Mouse (Mus musculus) intestine, postnatal 0 days (tissue): ENCODE measurements around the gene Arhgef2. TPM values are rescaled to one million over a fixed set of nuclear protein-coding genes. Genes with fewer than 3 reads are reported as not detected.

Source experiments
- ATAC-seq: fragments of 200-750 bp; cut with Nextera tagmentation; 2 replicates; pipeline ENCODE4 v1.8.0; 2017; ENCODE audit warnings: mild to moderate bottlenecking, moderate TSS enrichment, moderate library complexity
- H3K27ac ChIP-seq: fragments of 300-500 bp; sonication (generic); 2 replicates; pipeline ENCODE4 v1.5.1; 2014; ENCODE audit warnings: mild to moderate bottlenecking, low read depth, low read length, moderate library complexity
- H3K27me3 ChIP-seq: fragments of 300-500 bp; sonication (generic); replicated peaks from 2 replicates; pipeline ENCODE4 v1.6.1; 2014; ENCODE audit warnings: low read length, mixed read lengths; ENCODE audit not compliant: control insufficient read depth, insufficient read depth
- H3K36me3 ChIP-seq: fragments of 300-500 bp; sonication (generic); 2 replicates; pipeline ENCODE4 v1.6.1; 2014; ENCODE audit warnings: mild to moderate bottlenecking, moderate library complexity; ENCODE audit not compliant: control insufficient read depth, insufficient read depth
- H3K4me1 ChIP-seq: fragments of 300-500 bp; sonication (generic); replicated peaks from 2 replicates; pipeline ENCODE4 v1.6.1; 2014; ENCODE audit warnings: antibody characterized with exemption, low read length, mixed read lengths; ENCODE audit not compliant: control insufficient read depth, insufficient read depth
- H3K4me2 ChIP-seq: fragments of 300-500 bp; sonication (generic); replicated peaks from 2 replicates; pipeline ENCODE4 v1.6.1; 2014; ENCODE audit warnings: low read depth, mild to moderate bottlenecking, moderate library complexity
- H3K4me3 ChIP-seq: fragments of 300-500 bp; sonication (generic); 2 replicates; pipeline ENCODE4 v1.5.1; 2014; ENCODE audit warnings: low read depth, low read length
- H3K9ac ChIP-seq: fragments of 300-500 bp; sonication (generic); 2 replicates; pipeline ENCODE4 v1.6.1; 2014; ENCODE audit warnings: mild to moderate bottlenecking, low read depth, low read length
- H3K9me3 ChIP-seq: fragments of 300-500 bp; sonication (generic); 2 replicates; pipeline ENCODE4 v1.6.1; 2016; ENCODE audit warnings: mixed run types; ENCODE audit not compliant: control insufficient read depth
- CTCF ChIP-seq: sonication (generic); IDR thresholded peaks from 2 replicates; pipeline ENCODE4 v1.5.1; 2016; ENCODE audit warnings: low read depth, mild to moderate bottlenecking, control low read depth, antibody characterized with exemption, moderate library complexity
- WGBS: fragments of 180-500 bp; shearing (Covaris S2); extraction: QIAGEN DNeasy Blood & Tissue Kit; methylation state at CpG from one replicate; pipeline ENCODE4 v1.1.7; 2014; 5-methylcytosine and 5-hydroxymethylcytosine counted together
- polyA plus RNA-seq: library from polyadenylated mRNA; unstranded; fragments of >200 nt; fragmentation: Nextera tagmentation; extraction: Ambion mirVana; gene quantifications from 2 replicates; pipeline ENCODE4 v1.2.1, GENCODE M21; 2015

Gene Arhgef2
- polyA plus RNA-seq, 1 experiment from 2014 or later: 22.1 TPM

DNA sequence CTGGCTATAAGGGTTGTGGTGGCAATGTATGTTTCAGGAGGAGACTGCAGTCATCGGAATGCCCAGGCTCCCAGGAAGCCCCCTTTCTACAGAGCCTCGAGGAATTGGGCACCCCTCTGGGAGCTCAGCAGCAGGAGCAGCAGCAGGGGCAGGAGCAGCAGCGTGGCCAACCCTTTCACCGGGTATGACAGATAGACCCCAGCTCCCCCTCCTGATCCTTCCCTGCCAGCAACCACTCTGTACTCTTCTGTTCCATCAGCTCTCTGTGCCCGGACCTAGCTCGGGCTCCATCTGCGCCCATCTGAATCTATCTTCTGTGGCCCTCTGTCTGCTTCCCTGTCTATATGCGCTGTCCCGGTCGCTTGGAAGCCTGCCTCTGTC is 2.0 kb downstream of the Arhgef2 start:
- Histone ChIP-seq H3K9ac (no peak overlapping the region), H3K27me3 (no peaks in the 10 kb centered on the region), H3K27ac (no peak overlapping the region), H3K4me3 (no peak overlapping the region), H3K36me3 (no peaks in the 10 kb centered on the region), H3K4me1 (no peaks in the 10 kb centered on the region), H3K4me2 (peak overlapping the region; percentile 48), H3K9me3 (no peaks in the 10 kb centered on the region)
- WGBS: 39% methylated on average over 10 of the region's 10 CpGs
- no peak for TF ChIP-seq CTCF
- 0 out of 2 replicates have a peak, but pooled peaks have one; percentile 3 for ATAC-seq

DNA sequence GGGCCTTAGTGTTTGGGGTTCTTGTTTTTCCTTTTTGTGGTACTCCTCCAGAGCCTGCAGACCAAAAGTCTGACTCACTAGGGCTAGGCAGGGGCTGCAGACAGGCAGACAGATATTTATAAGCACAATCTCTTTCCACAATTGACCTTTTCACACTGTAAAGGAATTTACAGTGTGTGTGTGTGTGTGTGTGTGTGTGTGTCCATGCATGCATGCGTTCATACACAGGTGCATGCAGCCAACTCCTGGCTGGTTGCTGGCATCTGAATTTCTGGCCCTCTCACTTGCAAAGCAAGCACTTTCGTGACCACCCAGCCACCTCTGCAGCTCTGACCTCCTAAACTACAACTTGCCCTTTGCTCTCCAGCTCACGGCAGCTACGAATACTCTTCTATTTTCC is 3.3 kb downstream of the Arhgef2 start:
- Histone ChIP-seq H3K9ac (no peak overlapping the region), H3K4me3 (no peak overlapping the region), H3K27me3 (no peaks in the 10 kb centered on the region), H3K36me3 (no peaks in the 10 kb centered on the region), H3K4me1 (no peaks in the 10 kb centered on the region), H3K9me3 (no peaks in the 10 kb centered on the region), H3K27ac (no peak overlapping the region), H3K4me2 (no peak overlapping the region)
- TF ChIP-seq CTCF: no peak
- 59% methylated on average over 4 of the region's 4 CpGs for WGBS
- no peak for ATAC-seq

GRCm38 (mm10) chr3:88614418-88614817 is 8.7 kb downstream of the Arhgef2 start:
- ATAC-seq: no peak
- WGBS: 77% methylated on average over 8 of the region's 8 CpGs

DNA sequence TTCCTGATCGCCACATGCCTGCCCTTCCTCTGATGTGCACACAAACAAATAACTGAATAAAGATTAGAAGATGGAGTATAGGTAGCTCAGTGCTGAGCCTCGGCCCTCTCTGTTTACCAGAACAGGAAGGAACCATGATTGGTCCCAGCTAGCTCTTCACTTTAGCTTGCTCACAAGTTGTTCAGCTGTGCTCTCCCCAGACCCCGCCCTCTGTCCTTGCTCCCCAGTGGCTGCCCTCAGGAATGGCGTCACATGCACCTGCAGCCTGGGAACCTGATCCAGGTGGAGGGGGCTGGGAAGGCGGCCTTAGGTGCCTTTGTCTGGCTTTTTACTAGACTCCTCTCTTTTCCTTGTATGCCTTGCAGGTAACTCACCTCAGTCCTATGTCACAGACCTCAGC is 9.4 kb downstream of the Arhgef2 start:
- ATAC-seq: peak; percentile 47
- no peak overlapping the region for H3K27ac ChIP-seq
- H3K4me2 ChIP-seq: no peak overlapping the region
- 37% methylated on average over 5 of the region's 5 CpGs for WGBS
- no peaks in the 10 kb centered on the region; the same call in 1 of the 2 replicates for H3K36me3 ChIP-seq
- H3K4me3 ChIP-seq: no peak overlapping the region
- H3K4me1 ChIP-seq: no peaks in the 10 kb centered on the region; the same call in 1 of the 2 replicates
- no peaks in the 10 kb centered on the region for H3K9me3 ChIP-seq
- H3K27me3 ChIP-seq: no peaks in the 10 kb centered on the region
- no peak for TF ChIP-seq CTCF
- no peak overlapping the region for H3K9ac ChIP-seq

More at GRCm38 (mm10) chr3:88614418-88614817, 8.7 kb downstream of the Arhgef2 start:
- H3K9ac ChIP-seq: no peak overlapping the region
- no peaks in the 10 kb centered on the region; the same call in 1 of the 2 replicates for H3K36me3 ChIP-seq
- H3K4me2 ChIP-seq: no peak overlapping the region
- H3K4me3 ChIP-seq: no peak overlapping the region
- H3K27me3 ChIP-seq: no peaks in the 10 kb centered on the region
- TF ChIP-seq CTCF: no peak
- no peaks in the 10 kb centered on the region; the same call in 1 of the 2 replicates for H3K4me1 ChIP-seq
- H3K27ac ChIP-seq: no peak overlapping the region
- H3K9me3 ChIP-seq: no peaks in the 10 kb centered on the region

GRCm38 (mm10) chr3:88615902-88616391 is 10.2 kb downstream of the Arhgef2 start:
- no peaks in the 10 kb centered on the region; the same call in 1 of the 2 replicates for H3K36me3 ChIP-seq
- H3K27me3 ChIP-seq: no peaks in the 10 kb centered on the region
- H3K27ac ChIP-seq: no peak overlapping the region
- peak; percentile 17 for TF ChIP-seq CTCF
- H3K9ac ChIP-seq: no peak overlapping the region
- peak overlapping the region; percentile 40 for H3K4me2 ChIP-seq
- ATAC-seq: 0 out of 2 replicates have a peak, but pooled peaks have one; percentile 17
- no peak overlapping the region for H3K4me3 ChIP-seq
- no peaks in the 10 kb centered on the region; the same call in 1 of the 2 replicates for H3K4me1 ChIP-seq
- 63% methylated on average over 9 of the region's 9 CpGs for WGBS
- H3K9me3 ChIP-seq: no peaks in the 10 kb centered on the region

- Histone ChIP-seq H3K27ac (no peak overlapping the region), H3K36me3 (no peaks in the 10 kb centered on the region; the same call in 1 of the 2 replicates), H3K9me3 (no peaks in the 10 kb centered on the region), H3K4me1 (no peaks in the 10 kb centered on the region; the same call in 1 of the 2 replicates), H3K27me3 (no peaks in the 10 kb centered on the region), H3K4me3 (no peak overlapping the region), H3K9ac (no peak overlapping the region), H3K4me2 (peak overlapping the region; percentile 40)
- no peak for ATAC-seq
- WGBS: 80% methylated on average over 3 of the region's 3 CpGs
- TF ChIP-seq CTCF: no peak
Observed at GRCm38 (mm10) chr3:88616951-88617500, 11.3 kb downstream of the Arhgef2 start.
